Comparison of ENCODE assay signal across 25 mouse cellular contexts in genomic region chr5:118376478-118376877, GRCm38 (mm10).
DNase-seq lines count a peak whose midpoint lies in the region; ATAC-seq and TF ChIP-seq lines count a peak whose summit lies in the region.
"Had no signal": no experiment of that assay in that cellular context is flagged by ENCODE, and none has a peak within 500 bp of the region (broad histone marks: within the 10 kb centered on the region; RNA-seq: fewer than 3 reads in every experiment).

No protein-coding gene starts in this region.

- no peak overlapping the region for H3K4me3 ChIP-seq in lung, embryonic 14.5 days (ENCODE audit: low read depth, low read length)
- peak overlapping the region; percentile 20 for H3K4me3 ChIP-seq in bone marrow, adult 2 months (replicated peaks; ENCODE audit: control insufficient read depth, low read depth, low read length)
- H3K4me3 ChIP-seq in liver, postnatal 0 days (ENCODE audit: low read depth, low read length), result no peak overlapping the region
- H3K4me3 ChIP-seq: embryonic facial prominence, embryonic 15.5 days; forebrain, embryonic 15.5 days; left cerebral cortex, adult 2 months; limb, embryonic 15.5 days; stomach, embryonic 15.5 days had no signal

- H3K9me3 ChIP-seq in lung, embryonic 14.5 days (ENCODE audit: low read depth, low read length), result no peaks in the 10 kb centered on the region
- H3K9me3 ChIP-seq in liver, postnatal 0 days (ENCODE audit: low read length), result no peaks in the 10 kb centered on the region
- H3K9me3 ChIP-seq: embryonic facial prominence, embryonic 15.5 days; forebrain, embryonic 15.5 days; limb, embryonic 15.5 days; stomach, embryonic 15.5 days had no signal

- H3K4me1 ChIP-seq in lung, embryonic 14.5 days (ENCODE audit: insufficient read depth), result peaks cover 32% of the 10 kb centered on the region
- peaks cover 6% of the 10 kb centered on the region; the same call in 1 of the 2 replicates for H3K4me1 ChIP-seq in bone marrow, adult 2 months (ENCODE audit: control insufficient read depth, insufficient read depth, low read length)
- H3K4me1 ChIP-seq in liver, postnatal 0 days (ENCODE audit: insufficient read depth), result peaks cover 44% of the 10 kb centered on the region

- no peak for ATAC-seq in lung, embryonic 14.5 days (ENCODE audit: insufficient read depth)
- ATAC-seq in liver, postnatal 0 days, result peak; percentile 14; the same call in 1 of the 2 replicates
- ATAC-seq in neutrophil, adult 5-6 weeks (ENCODE audit: extremely low read depth, insufficient number of reproducible peaks, low FRiP score, poor library complexity, severe bottlenecking), result peak; percentile 21; the same call in 1 of the 2 replicates
- ATAC-seq in erythroid progenitor cell, adult 5-6 weeks (replicated peaks; ENCODE audit: low FRiP score, poor library complexity, severe bottlenecking), result no peak
- ATAC-seq: forebrain, embryonic 15.5 days; midbrain, embryonic 16.5 days had no signal

- DNase-seq in lung, embryonic 14.5 days, result peak; percentile 33
- DNase-seq in lung, postnatal 4 days, result no peak
- DNase-seq in liver, postnatal 0 days, result no peak
- no peak for DNase-seq in gastrocnemius, adult 18-20 months (ENCODE audit: low spot score)
- DNase-seq in kidney, adult 11 months, result no peak
- DNase-seq: adrenal gland, adult 8-10 months; cerebellum, adult 8-10 months; cerebellum, postnatal 36 days; gastrocnemius, postnatal 25 days; heart, postnatal 4 days; kidney, adult 8-10 months; kidney, postnatal 10 days; left cerebral cortex, postnatal 4 days; right cerebral cortex, postnatal 25 days; thymus, postnatal 36 days had no signal

- no peak overlapping the region for H3K27ac ChIP-seq in lung, embryonic 14.5 days (ENCODE audit: low read depth)
- H3K27ac ChIP-seq in bone marrow, adult 2 months (ENCODE audit: control insufficient read depth, insufficient read depth, low read depth, low read length, poor library complexity), result peak overlapping the region; percentile 92; the same call in 1 of the 2 replicates
- H3K27ac ChIP-seq in liver, postnatal 0 days (ENCODE audit: low read depth), result peak overlapping the region; percentile 69
- H3K27ac ChIP-seq: embryonic facial prominence, embryonic 15.5 days; forebrain, embryonic 15.5 days; hindbrain, embryonic 14.5 days; left cerebral cortex, adult 2 months; limb, embryonic 15.5 days; stomach, embryonic 15.5 days had no signal

- no peak overlapping the region for H3K9ac ChIP-seq in lung, embryonic 14.5 days
- no peak overlapping the region for H3K9ac ChIP-seq in liver, postnatal 0 days (replicated peaks)
- H3K9ac ChIP-seq: embryonic facial prominence, embryonic 15.5 days; forebrain, embryonic 15.5 days; hindbrain, embryonic 14.5 days; limb, embryonic 15.5 days; stomach, embryonic 15.5 days had no signal

- 42% methylated on average over 5 of the region's 5 CpGs for WGBS in lung, embryonic 14.5 days
- 12% methylated on average over 5 of the region's 5 CpGs for WGBS in bone marrow, adult 2 months
- 33% methylated on average over 5 of the region's 5 CpGs for WGBS in liver, postnatal 0 days (ENCODE audit: insufficient replicate concordance)

- H3K4me2 ChIP-seq in lung, embryonic 14.5 days, result no peak overlapping the region
- peak overlapping the region; percentile 36 for H3K4me2 ChIP-seq in liver, postnatal 0 days (ENCODE audit: low read depth, low read length)
- H3K4me2 ChIP-seq: embryonic facial prominence, embryonic 15.5 days; forebrain, embryonic 15.5 days; hindbrain, embryonic 14.5 days; limb, embryonic 15.5 days; stomach, embryonic 15.5 days had no signal

- no peaks in the 10 kb centered on the region for H3K36me3 ChIP-seq in lung, embryonic 14.5 days (ENCODE audit: insufficient read depth)
- no peaks in the 10 kb centered on the region for H3K36me3 ChIP-seq in liver, postnatal 0 days (replicated peaks; ENCODE audit: insufficient read depth, low read length)
- H3K36me3 ChIP-seq: embryonic facial prominence, embryonic 15.5 days; forebrain, embryonic 15.5 days; limb, embryonic 15.5 days; stomach, embryonic 15.5 days had no signal

- no peak for TF ChIP-seq POLR2A in bone marrow, adult 2 months (IDR thresholded peaks at IDR 0.05; ENCODE audit: borderline replicate concordance, control insufficient read depth, low read depth, low read length)

- H3K27me3 ChIP-seq in lung, embryonic 14.5 days (ENCODE audit: insufficient read depth, low read length), result 0 out of 2 replicates have a peak, but pooled peaks cover 2% of the 10 kb centered on the region
- 0 out of 2 replicates have a peak, but pooled peaks cover 4% of the 10 kb centered on the region for H3K27me3 ChIP-seq in liver, postnatal 0 days (ENCODE audit: insufficient read depth, low read length)
- H3K27me3 ChIP-seq: forebrain, embryonic 15.5 days; limb, embryonic 15.5 days; stomach, embryonic 15.5 days had no signal

- TF ChIP-seq EP300 in liver, postnatal 0 days (IDR thresholded peaks at IDR 0.05; ENCODE audit: low read depth), result no peak

- no peak for TF ChIP-seq CTCF in lung, embryonic 14.5 days (IDR thresholded peaks at IDR 0.05; ENCODE audit: low read depth)
- no peak for TF ChIP-seq CTCF in bone marrow, adult 2 months (IDR thresholded peaks at IDR 0.05; ENCODE audit: control insufficient read depth, insufficient read depth, low read length)
- no peak for TF ChIP-seq CTCF in liver, postnatal 0 days (IDR thresholded peaks at IDR 0.05; ENCODE audit: low read depth)

Comparison
In these comparisons a context has a peak if more than half of its experiments do, and no peak if none do; other contexts are left out.
1. ATAC-seq: peak in liver, postnatal 0 days (single experiment) and neutrophil, adult 5-6 weeks (single experiment); none in lung, embryonic 14.5 days (single experiment) and erythroid progenitor cell, adult 5-6 weeks (single experiment).